Mouse (Mus musculus) cerebellum, postnatal 4 days (tissue): ENCODE measurements at regions not wholly inside any gene's neighbourhood (a gene's known extent, or its start where the extent isn't known, plus 50 kb on each side); places are given as distances from the start of the nearest gene placed in this dataset.

Experiments used
- DNase-seq, 2 experiments: peaks; one replicate each; pipeline ENCODE4 v3.0.0; 2022; ENCODE audit warnings: low spot score in 2 of 2, mixed read lengths in 1 of 2

GRCm38 (mm10) chr13:99641386-99642165, 125.2 kb upstream of the Map1b start:
- DNase-seq: peak in 1 of 2 experiments; percentile 51

GRCm38 (mm10) chr13:99632706-99633105, 116.4 kb upstream of the Map1b start:
- DNase-seq: no peak

GRCm38 (mm10) chr13:99630800-99631199, 114.5 kb upstream of the Map1b start:
- no peak for DNase-seq

DNA sequence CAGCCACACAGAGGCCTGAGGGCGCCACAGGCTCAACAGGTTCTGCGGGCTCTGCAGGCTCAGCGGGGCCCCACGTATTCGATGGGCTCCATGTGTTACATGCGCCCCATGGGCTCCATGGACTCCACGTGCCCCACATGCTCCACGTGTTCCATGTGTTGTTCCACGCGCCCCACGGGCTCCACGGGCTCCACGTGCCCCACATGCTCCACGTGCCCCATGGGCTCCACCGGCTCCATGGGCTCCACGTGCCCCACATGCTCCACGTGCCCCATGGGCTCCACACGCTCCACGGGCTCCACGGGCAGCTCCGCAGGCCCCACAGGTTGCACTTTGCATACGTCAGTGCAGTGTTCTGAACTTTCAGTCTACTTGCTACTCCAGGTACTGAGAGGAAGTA, 114.0 kb upstream of the Map1b start:
- no peak for DNase-seq

GRCm38 (mm10) chr13:99625196-99625595, 108.9 kb upstream of the Map1b start:
- no peak for DNase-seq

DNA sequence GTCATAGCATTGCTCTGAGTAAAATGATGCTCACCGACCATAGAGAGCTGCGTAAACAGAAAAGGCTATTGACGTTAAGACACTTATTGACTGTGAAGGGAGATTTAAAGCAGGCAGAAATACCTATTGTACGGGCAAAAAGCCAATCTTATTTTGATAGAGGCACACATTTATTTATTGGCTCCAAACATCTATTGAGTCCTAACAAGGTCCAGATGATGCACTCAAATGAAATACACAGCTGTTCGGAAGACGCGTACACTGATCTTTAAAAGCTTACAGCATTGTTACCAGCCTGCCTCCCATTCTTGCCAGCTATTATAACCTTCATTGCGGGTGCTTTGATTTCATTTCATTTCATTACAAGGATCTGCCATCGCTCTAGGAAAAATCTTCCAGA, 102.0 kb upstream of the Map1b start:
- no peak for DNase-seq

DNA sequence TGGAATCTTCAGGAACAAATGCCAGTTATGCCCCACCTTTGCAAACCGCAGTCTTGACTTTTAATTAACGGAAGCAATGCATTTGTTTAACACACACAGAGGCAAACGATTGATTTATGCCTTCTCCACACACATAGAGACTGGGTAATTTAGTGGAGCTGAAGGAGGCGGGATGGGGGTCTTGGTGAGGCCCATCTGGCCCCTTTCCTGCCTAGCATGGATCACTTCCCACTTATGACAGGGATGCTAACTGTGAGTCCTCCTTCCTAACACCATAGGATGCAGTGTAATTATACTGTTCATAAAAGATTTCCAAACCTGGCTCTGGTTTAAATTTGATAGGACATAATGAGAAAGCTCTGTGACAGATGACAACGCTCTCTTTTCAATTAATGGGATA, 101.1 kb upstream of the Map1b start:
- DNase-seq: no peak

DNA sequence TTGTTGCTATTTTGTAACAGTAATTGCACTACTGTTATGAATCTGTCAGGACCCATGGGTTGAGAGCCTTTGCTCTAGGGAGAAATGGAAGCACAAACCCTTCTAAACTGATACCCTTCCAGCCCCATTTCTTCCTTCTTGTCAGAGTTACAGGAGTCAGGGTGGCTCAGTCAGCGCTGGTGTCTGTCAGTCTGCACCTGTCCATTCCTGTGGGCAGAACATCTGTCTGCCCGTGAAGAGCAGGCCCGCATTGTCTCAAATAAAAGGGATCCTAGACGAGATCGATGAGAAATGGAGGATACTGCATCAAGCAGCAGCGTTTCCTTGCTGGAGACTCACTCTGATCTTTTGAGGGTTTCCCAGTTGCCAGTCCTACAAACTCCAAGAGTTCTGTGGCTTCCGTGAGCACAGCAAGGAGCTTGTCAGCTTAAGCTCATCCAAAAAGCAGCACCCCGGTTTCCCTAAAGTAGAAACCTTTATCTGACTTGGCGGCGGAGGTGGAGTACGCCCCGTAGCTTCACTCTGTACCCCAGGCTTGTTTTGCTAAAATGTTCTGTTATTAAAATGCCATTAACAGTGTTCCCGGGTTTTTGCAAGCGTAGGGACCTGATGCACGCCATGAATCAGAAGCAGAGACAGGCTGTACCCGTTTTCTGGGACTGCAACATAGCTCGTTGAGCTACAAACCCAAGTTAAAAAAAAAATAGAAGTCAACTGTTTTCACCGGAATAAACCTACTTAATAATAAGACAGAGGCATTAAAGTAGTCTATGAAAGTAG, 95.6 kb upstream of the Map1b start:
- DNase-seq: no peak

DNA sequence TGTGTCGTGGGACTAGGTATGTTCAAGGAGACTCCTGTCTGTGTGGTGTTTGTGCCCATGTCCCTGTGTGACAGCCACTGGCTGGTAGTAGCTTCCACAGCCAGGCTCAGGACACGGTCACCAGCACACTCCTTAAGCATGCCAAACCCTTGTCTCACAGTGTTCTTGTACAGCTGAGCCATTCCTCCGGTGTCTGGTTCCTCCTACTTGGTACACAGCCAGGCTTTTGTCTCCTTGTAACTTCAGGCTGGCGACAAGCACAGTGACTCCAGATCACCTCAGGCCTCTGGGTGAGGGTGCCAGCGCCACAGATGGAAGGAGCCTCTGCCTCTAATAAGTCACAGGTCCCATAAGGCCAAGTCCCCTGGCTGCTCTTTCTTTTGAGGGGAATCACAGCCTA, 94.2 kb upstream of the Map1b start:
- no peak for DNase-seq

- DNase-seq: no peak
Measured at GRCm38 (mm10) chr13:99609151-99610146, 93.1 kb upstream of the Map1b start.

DNA sequence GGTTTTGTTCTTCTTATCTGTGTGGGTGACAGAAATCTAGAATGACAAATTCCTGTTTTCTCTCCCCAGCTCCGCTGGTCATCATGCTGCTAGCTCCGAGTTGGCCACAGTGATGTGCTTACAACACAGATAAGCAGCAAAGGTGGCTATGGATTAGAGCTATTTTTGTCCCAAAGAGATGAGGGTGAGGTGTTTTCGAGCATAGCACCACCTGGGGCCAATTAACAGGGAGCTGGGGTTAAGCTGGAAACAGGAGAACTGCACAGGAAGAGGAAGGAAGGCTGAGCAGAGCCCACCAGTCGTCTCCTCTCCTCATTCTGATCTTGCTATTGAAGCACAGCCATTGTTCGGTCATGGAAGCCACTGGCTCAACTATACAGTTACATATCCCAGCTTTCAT, 92.3 kb upstream of the Map1b start:
- DNase-seq: no peak

GRCm38 (mm10) chr13:99607208-99607607, 90.9 kb upstream of the Map1b start:
- no peak for DNase-seq

- DNase-seq: no peak
Measured at GRCm38 (mm10) chr13:99606606-99606990, 90.3 kb upstream of the Map1b start.

DNA sequence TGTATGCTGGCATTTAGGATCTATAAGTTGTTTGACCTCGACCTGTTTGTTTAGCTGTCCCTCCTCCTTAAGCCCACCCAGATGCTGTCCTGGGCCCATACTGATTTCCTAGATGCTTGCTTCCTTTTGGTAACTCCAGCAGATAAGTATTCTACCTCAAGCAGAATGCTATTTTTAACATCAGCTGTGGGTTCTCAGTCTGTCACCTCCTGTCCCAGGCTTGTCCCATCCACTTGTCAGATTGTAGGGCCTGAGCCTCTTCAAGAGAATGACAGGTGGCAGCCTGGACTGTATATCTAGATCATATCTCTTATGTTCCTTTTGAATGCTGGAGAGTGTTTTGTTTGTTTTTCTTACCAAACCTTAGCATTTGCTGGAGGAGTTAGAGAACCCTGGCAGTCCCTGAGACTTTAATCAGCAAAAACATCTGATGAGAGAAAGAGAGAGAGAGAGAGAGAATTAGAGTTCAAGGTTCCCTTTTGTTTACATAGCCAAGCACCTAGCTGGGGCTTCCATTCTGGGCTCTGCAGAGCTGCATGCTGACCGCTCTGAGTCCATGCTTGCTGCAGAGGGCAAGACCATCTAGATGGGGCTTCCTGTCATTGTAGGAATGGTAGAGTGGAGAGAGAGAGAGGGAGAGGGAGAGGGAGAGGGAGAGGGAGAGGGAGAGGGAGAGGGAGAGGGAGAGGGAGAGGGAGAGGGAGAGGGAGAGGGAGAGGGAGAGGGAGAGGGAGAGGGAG, 89.7 kb upstream of the Map1b start:
- DNase-seq: no peak

- no peak for DNase-seq
Measured at GRCm38 (mm10) chr13:99597891-99598290, 81.6 kb upstream of the Map1b start.

- DNase-seq: no peak
Measured at GRCm38 (mm10) chr13:99593846-99594813, 77.8 kb upstream of the Map1b start.

- DNase-seq: no peak
Measured at GRCm38 (mm10) chr13:99593243-99593635, 76.9 kb upstream of the Map1b start.

- no peak for DNase-seq
Measured at GRCm38 (mm10) chr13:99592596-99593242, 76.4 kb upstream of the Map1b start.

DNA sequence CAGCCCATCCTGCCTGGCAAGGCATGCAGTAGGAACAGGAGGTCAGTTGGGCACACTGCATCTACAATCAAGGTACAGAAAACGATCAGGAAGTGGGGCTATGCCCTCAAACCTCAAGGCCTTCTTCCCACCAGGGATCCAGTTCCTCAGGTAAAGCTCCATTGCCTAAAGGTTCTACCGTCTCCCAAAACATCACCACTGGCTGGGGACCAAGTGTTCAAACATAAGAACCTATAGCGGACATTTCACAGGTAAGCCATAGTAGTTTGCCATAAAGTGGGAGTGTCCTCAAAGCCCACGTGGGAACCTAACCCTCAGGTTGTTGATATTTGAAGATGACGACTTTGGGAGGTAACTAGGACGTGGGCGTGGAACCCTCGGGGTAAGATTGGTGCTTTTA, 72.3 kb upstream of the Map1b start:
- no peak for DNase-seq

DNA sequence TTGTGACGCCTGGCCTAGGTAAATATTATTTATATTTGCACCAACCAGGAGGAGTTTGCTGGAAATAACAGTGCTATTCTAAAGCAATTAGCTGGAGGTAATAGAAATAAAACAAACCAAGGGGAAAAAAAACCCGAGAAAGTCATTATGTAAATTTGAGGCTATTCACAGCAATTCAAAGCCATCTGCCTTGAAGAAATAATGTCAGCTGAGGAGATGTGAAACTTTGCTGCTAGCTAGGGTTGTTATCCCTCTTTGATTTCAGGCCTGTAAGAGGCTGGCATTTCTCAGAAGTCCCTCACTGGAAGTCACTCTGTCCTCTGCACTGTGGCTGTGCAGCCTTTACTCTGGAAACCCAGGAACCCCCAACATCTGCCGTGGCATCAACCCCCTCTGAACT, 67.5 kb upstream of the Map1b start:
- no peak for DNase-seq
